Mouse (Mus musculus) mouse embryonic stem cell (cell line): Measurements from ENCODE around the gene Olfr689.
"Not testable (repeated sequence)": the region's sequence is repeated elsewhere in the genome, so short reads cannot be mapped to it uniquely, and the experiment has no call there.

Experiments used
- in situ Hi-C, 2 experiments: fragments of 300-500 bp; cut with MboI; formaldehyde crosslinking; loops; 1 replicate in 1 of 2; 3 replicates in 1 of 2; pipeline ENCODE4 v1.14.3; 2019 to 2020; ENCODE audit warnings: low sequenced_read_pairs in 2 of 2, low pct_unique_long_range_greater_than_20kb in 1 of 2, mixed read lengths in 1 of 2; ENCODE audit not compliant: unreplicated experiment in 1 of 2

Olfr689 gene

DNA sequence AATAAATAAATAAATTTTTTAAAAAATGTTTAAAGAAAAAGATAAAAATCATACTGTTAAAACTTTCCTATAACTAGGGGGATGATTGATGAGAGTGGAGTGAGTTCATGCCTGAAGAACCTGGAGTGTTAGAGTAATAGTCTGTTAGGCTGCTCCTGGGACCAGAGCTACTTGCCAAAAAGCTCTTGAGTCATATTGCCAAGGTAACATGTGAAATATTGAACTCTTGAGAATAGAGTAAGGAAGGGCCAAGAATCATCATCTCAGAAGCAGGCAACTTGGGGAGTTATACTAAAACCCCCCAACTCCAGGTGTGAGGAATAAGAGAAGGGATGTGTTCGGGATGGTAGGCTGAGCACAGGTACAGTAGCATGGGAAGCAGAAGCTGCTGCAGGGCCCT is at the start of gene Olfr689:
Olfr689 (plus strand) TSS at position 301 of the 400 bp plus-strand sequence.
- in situ Hi-C loops, result no loop called here

DNA sequence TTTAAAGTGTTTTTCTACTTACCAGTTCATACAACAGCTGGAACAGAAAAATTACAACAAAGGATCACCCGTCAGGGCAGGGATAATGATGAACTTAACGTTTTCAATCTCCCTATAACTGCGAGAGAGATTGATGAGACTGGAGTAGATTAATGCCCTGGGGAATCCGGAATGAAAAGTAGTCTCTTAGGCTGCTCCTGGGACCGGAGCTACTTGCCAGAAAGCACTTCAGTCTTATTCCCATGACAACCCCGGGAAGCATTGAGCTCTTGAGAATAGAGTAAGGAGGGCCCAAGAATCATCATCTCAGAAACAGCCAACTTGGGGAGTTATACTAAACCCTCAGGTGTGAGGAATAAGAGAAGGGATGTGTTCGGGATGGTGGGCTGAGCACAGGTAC is 38.5 kb upstream of the Olfr689 start:
- in situ Hi-C loops, result no loop called here

DNA sequence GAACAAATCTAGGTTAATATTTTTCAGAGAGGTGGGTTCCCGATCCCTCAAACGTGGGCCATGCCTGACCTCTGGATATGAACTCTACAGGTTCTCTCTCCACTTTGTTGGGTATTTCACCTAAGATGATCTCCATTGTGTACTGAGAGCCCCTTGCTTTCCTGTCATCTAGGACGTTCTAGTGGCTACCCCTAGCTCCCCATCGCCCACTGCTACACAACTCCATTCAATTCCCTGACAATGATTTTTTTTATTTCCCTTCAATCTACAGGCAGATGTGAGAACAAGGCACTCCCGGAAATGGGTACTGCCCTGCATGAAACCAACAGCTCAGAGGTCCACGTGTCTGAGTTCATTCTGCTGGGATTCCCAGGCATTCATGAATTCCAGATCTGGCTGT is 23.2 kb upstream of the Olfr689 start, which contains the start of gene Olfr688:
Olfr688 (plus strand) TSS at position 301 of the 400 bp plus-strand sequence.
- in situ Hi-C loops, result no loop called here

DNA sequence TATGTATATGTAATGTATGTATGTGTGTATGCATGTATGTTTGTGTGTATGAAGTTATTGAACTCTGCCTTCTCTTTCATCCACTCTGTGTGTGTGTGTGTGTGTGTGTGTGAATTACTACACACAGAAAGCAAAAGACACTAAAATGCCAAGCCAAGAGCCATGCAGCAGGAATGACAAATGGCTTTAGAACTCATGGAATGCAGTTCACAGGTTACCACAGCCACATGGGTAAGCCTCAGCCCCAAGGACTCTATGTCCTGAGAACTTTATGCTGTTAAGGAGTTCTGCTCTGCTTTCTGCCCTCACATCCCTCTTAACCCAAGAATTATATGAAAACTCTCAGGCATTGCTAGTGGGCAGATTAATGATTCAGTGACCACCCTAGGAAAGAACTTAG is 20.9 kb upstream of the Olfr689 start:
- in situ Hi-C loops, result no loop called here

DNA sequence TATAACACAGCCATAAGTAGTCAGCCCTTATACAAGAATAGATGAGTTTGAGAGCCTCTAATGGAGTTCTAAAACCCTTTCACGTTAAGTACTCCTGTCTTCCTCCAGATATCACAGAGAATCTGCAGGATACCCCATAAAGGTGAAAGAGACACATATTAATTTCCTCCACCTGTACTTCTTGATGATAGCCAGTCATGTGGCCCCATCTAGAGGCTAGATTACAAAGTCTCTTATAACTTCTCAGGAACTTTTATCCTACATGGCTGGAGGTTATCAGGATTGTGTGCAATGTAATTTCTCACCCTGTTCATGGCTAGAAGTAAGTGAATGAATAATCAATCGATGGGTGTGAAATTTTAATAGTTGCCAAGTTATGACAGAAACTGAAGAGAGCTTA is 14.3 kb downstream of the Olfr689 start:
- in situ Hi-C loops, result no loop called here

DNA sequence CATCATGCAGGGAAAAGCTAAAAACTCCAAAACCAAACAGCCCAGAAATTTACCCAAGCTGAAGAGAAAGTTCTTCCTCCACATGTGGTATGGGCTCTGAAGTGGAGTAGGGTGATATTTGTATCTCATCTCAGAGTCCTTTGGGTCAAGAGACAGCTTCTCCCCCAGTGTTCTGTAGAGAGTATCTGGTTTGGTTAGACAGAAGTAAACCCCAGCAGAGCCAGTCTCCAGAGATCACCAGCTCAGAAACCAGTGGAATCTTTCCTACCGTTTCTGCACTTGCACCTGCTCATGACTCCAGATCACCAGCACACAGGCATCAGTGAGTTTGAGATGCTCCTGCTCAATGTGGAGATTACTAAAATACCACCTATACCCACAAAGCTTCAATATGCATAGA is 23.0 kb downstream of the Olfr689 start, which contains the start of gene Olfr690:
Olfr690 (minus strand) TSS at position 101 of the 400 bp plus-strand sequence.
- in situ Hi-C loops, result no loop called here

DNA sequence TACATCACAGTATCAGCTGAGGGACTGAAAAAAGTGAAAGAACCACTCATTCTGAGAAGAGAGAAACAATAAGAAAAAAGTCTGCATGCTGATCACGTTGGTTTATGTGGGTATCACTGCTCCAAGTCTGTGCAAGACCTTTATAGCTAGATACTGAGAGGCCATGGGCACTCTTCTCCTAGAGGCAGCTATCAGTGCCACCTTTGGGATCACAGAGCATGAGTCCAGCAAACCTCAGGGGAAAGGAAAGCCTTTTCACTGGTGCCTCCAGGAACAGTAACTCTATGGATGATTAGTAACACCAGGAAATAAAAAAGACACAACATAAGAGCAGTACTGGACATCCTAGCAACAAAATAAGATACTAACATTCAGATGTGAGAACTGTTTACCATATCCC is 31.2 kb downstream of the Olfr689 start, which contains the start of gene Olfr691:
Olfr691 (minus strand) TSS at position 101 of the 400 bp plus-strand sequence.
- in situ Hi-C loops, result no loop called here

DNA sequence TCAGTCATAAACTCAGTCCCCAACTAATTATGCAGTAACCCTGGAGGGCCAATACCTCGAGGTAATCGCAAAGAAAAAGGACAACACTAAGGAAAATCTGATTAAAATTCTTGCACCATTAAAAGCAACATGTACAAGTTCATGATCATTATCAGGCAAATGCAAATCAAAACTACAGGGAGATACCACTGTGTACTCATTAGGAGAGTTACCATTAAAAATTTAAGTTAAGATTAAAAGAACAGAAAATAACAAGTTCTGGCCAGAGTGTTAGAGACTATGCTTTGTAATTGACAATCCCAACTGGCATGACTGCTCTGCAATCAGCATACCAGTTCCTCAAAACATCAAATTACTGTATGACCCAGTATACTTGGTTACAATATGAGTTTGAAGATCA is 31.8 kb downstream of the Olfr689 start:
- in situ Hi-C loops, result no loop called here

DNA sequence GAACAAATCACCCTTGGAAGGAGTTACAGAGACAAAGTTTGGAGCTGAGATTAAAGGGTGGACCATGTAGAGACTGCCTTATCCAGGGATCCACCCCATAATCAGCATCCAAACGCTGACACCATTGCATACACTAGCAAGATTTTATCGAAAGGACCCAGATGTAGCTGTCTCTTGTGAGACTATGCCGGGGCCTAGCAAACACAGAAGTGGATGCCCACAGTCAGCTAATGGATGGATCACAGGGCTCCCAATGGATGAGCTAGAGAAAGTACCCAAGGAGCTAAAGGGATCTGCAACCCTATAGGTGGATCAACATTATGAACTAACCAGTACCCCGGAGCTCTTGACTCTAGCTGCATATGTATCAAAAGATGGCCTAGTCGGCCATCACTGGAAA is 45.1 kb downstream of the Olfr689 start:
- in situ Hi-C loops, result not testable (repeated sequence)

DNA sequence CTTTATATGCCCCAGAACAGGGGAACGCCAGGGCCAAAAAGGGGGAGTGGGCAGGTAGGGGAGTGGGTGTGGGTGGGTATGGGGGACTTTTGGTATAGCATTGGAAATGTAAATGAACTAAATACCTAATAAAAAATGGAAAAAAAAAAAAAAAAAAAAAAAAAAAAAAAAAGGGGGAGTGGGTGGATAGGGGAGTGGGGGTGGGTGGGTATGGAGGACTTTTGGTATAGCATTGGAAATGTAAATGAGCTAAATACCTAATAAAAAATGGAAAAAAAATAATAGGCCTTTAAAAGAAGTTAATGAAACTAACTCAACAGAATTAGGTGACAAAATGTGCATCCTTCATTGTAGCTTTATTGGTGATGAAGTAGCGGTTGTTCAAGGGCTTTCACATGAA is 45.5 kb downstream of the Olfr689 start:
- in situ Hi-C loops, result not testable (repeated sequence)

DNA sequence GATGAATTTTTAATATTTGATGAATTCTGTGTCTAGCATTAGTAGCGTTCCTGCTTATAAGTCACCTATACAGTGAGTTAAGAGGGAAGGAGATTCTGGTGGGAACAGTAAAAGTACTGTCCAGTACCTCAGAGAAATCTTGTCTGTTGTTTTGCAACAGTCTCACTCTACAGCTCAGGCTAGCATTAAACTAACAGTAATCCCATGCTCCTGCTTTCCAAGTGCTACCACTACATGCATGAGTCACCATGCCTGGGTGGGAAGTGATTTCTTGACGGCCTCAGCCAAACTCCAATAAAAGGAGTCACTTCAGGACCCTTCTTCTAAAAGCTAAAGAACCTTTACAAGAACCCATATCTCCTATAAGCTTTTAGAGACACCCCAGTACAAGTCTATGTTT is 50.7 kb downstream of the Olfr689 start:
- in situ Hi-C loops, result no loop called here

DNA sequence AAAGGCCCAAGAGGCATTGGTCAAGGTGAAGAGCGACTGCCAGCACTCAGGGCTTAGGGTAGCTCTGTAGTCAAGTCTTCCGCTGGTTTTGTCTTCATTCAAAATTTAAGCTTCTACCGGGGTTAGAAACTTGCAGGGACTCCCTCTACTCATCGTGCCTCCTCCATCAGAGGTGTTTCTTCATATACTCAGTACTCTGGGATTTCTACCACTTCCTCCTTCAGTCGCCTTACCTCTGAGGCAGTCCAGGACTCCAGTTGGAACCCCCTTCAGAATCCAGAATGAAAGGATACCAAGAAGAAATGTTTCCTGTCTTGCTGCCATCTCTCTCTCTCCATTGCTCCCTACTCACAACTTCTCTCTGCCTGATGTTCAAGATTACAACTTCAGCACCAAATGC is 56.3 kb downstream of the Olfr689 start:
- in situ Hi-C loops, result no loop called here

DNA sequence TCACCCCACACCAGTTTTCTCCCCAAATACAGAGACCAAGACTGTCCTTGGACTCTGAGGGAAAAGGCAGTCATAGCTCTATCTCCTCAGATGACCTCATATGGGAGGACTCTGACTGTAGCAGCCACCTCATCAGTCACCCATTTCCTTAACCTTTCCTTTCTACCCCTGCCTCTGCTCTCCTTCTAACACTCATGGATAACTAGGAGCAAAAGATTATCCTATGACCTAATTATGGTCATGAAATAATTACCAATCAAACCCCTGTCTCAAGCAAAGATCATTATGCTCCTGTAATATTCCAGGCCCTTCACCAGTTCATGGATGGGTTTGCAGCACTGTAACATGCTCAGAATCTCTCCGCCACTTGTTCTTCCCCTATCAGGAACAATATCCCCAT is 57.0 kb downstream of the Olfr689 start, which contains the start of gene Olfr692:
Olfr692 (plus strand) TSS at position 301 of the 400 bp plus-strand sequence.
- in situ Hi-C loops, result no loop called here

DNA sequence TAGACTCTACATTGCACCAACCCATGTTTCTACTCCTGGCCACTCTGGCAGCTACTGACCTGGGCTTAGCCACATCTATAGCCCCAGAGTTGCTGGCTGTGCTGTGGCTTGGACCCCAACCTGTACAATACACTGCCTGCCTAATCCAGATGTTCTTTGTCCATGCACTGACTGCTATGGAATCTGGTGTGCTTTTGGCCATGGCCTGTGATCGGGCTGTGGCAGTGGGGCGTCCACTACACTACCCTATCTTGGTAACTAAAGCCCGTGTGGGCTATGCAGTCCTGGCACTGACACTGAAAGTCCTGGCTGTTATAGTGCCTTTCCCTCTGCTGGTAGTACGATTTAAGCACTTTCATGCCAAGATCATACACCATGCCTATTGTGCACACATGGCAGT is 57.6 kb downstream of the Olfr689 start:
- in situ Hi-C loops, result no loop called here
